Mouse (Mus musculus): ENCODE results near the gene D3Ertd254e.

DNA sequence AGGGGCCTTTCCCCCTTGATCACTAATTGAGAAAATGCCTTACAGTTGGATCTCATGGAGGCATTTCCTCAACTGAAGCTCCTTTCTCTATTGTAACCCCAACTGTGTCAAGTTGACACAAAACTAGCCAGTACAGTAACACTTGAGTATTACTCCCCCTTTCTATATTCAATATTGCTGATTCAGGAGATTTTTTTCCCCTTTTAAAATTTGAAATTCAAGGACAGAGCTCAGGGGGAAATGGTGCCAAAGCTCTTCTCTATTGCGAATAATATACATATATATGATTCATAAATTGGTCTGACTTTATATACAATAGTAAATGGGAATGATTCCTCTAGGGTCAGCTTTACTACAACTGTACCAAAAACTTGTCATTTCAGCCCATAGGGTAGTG is 282 bp upstream of the D3Ertd254e start:
- TF ChIP-seq CTCF (IDR thresholded peaks at IDR 0.05; ENCODE audit: low read depth), result no peak
- no peak for TF ChIP-seq EP300 (optimal IDR thresholded peaks at IDR 0.05)
